Mouse (Mus musculus): ENCODE measurements at regions not wholly inside any gene's neighbourhood (a gene's known extent, or its start where the extent isn't known, plus 50 kb on each side); places are given as distances from the start of the nearest gene placed in this dataset.

GRCm38 (mm10) chr3:149220304-149220951, 230.1 kb upstream of the Adgrl2 start:
- CTCF ChIA-PET: no interaction called here

- CTCF ChIA-PET: no interaction called here
Measured at GRCm38 (mm10) chr3:149219381-149220303, 229.3 kb upstream of the Adgrl2 start.

GRCm38 (mm10) chr3:149217916-149218803, 227.8 kb upstream of the Adgrl2 start:
- CTCF ChIA-PET: no interaction called here

- CTCF ChIA-PET: no interaction called here
Measured at GRCm38 (mm10) chr3:149216759-149217400, 226.5 kb upstream of the Adgrl2 start.

GRCm38 (mm10) chr3:149215691-149216090, 225.3 kb upstream of the Adgrl2 start:
- CTCF ChIA-PET: no interaction called here

- CTCF ChIA-PET: interaction anchor here (0.5 kb wide), 1 partner anchor 378 kb away, joined by 6 read pairs; no protein-coding TSS in a partner anchor
Measured at GRCm38 (mm10) chr3:149211909-149212308, 221.6 kb upstream of the Adgrl2 start.

- CTCF ChIA-PET: no interaction called here
Measured at GRCm38 (mm10) chr3:149209260-149209659, 218.9 kb upstream of the Adgrl2 start.

- CTCF ChIA-PET: no interaction called here
Measured at GRCm38 (mm10) chr3:149203451-149203850, 213.1 kb upstream of the Adgrl2 start.

- CTCF ChIA-PET: no interaction called here
Measured at GRCm38 (mm10) chr3:149196477-149197185, 206.3 kb upstream of the Adgrl2 start.

GRCm38 (mm10) chr3:149190856-149191576, 200.7 kb upstream of the Adgrl2 start:
- CTCF ChIA-PET: no interaction called here

- CTCF ChIA-PET: no interaction called here
Measured at GRCm38 (mm10) chr3:149184136-149184551, 193.8 kb upstream of the Adgrl2 start.

GRCm38 (mm10) chr3:149182095-149182494, 191.7 kb upstream of the Adgrl2 start:
- CTCF ChIA-PET: no interaction called here

- CTCF ChIA-PET: no interaction called here
Measured at GRCm38 (mm10) chr3:149180129-149180528, 189.8 kb upstream of the Adgrl2 start.

GRCm38 (mm10) chr3:149179486-149180116, 189.2 kb upstream of the Adgrl2 start:
- CTCF ChIA-PET: interaction anchor here (0.6 kb wide), 1 partner anchor 262 kb away, joined by 3 read pairs; no protein-coding TSS in a partner anchor

- CTCF ChIA-PET: interaction anchor here (0.6 kb wide), 1 partner anchor 263 kb away, joined by 3 read pairs; no protein-coding TSS in a partner anchor
Measured at GRCm38 (mm10) chr3:149178891-149179290, 188.5 kb upstream of the Adgrl2 start.

GRCm38 (mm10) chr3:149174689-149175390, 184.5 kb upstream of the Adgrl2 start:
- CTCF ChIA-PET: no interaction called here

GRCm38 (mm10) chr3:149173537-149173936, 183.2 kb upstream of the Adgrl2 start:
- CTCF ChIA-PET: no interaction called here

- CTCF ChIA-PET: no interaction called here
Measured at GRCm38 (mm10) chr3:149171766-149172165, 181.4 kb upstream of the Adgrl2 start.

- CTCF ChIA-PET: no interaction called here
Measured at GRCm38 (mm10) chr3:149170191-149170590, 179.8 kb upstream of the Adgrl2 start.

Measured in spleen, embryonic (tissue).